ENCODE assay signal across 7 mouse cellular contexts in the genomic region with DNA sequence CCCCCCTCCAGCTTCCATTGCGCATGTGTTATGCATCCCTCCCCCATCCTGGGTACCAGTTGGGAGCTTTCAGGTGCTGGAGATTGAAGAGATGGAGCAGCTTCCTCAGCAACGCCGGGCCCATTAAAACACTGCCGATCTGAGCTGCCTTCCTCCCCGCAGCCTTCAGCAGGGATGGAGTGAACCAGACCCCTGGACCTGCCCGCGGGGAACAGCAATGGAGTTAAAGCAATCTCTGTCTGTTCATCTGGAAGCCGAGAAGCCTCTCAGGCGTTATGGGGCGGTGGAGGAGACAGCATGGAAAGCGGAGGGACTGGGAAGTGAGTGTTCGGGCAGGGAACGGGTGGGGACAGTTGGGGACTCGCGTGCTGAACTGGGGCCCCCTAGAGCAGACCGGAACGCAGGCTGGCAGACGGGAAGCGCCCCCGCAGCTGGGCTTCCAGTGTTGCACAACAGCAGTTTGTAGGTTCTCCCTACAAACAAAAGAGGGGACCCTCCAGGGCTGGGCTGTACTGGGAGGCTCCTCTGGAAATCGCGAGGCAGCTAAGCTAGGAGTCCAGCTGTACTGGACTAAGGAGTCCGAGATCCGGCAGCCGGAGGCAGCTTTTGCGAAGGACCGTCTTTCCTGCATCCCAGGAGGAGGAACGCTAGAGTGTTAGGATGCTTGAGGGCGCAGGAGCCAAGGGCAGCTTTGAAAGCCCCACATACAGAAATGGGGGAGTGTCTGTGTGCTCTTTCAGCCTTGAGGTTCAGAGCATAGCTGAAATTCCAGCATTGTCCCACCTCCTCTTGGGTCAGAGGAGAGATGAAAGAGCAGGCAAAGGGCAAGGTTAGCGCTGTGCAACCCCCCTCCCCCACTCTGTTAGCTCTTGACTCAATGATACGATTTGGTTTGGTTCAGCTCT. TPM values are rescaled to one million over a fixed set of nuclear protein-coding genes. Genes with fewer than 3 reads are reported as not detected.
DNase-seq lines count a peak whose midpoint lies in the region; ATAC-seq and TF ChIP-seq lines count a peak whose summit lies in the region.

TSS of gene 2900011O08Rik (plus strand) at position 31 of the 905 bp plus-strand sequence.
TSS of gene Ifitm7 (minus strand) at position 315 of the 905 bp plus-strand sequence.

- peak; percentile 80 for DNase-seq in ES-E14 (ENCODE audit: low read depth, low spot score)
- DNase-seq in brain, embryonic 14.5 days (ENCODE audit: low read depth), result peak; percentile 86
- DNase-seq in forebrain, embryonic 11.5 days (ENCODE audit: low spot score), result peak; percentile 72
- DNase-seq in left cerebral cortex, postnatal 4 days, result peak; percentile 33
- peak; percentile 53 for DNase-seq in neural tube, embryonic 10.5 days (ENCODE audit: extremely low spot score, low spot score)
- DNase-seq in c-Kit-positive CD71-positive TER-119-positive erythroid progenitor cells, embryonic 14.5 days (ENCODE audit: low spot score), result no peak

- H3K4me1 ChIP-seq in ES-E14 (ENCODE audit: control insufficient read depth in 2 of 2, insufficient read depth in 2 of 2, low read length in 2 of 2, poor library complexity in 1 of 2), result peaks cover 4 to 5% of the 10 kb centered on the region in 2 experiments; a peak in 2 of 4 replicates
- H3K4me1 ChIP-seq in forebrain, embryonic 11.5 days (replicated peaks; ENCODE audit: control insufficient read depth, insufficient read depth, low read length), result peaks cover 5% of the 10 kb centered on the region; the same call in 1 of the 2 replicates
- H3K4me1 ChIP-seq in intestine, embryonic 15.5 days (replicated peaks), result peaks cover 7% of the 10 kb centered on the region; the same call in 1 of the 2 replicates

- peak; percentile 79 for ATAC-seq in forebrain, embryonic 11.5 days (replicated peaks; ENCODE audit: low FRiP score)
- ATAC-seq in intestine, embryonic 15.5 days, result peak; percentile 55

- TF ChIP-seq CTCF in brain, embryonic 14.5 days (IDR thresholded peaks at IDR 0.05; ENCODE audit: borderline replicate concordance, extremely low read depth, insufficient read depth, insufficient read length), result no peak

- intact Hi-C loops in left cerebral cortex, postnatal 4 days (cut with DNase I), result no loop called here

- peaks cover 8% of the 10 kb centered on the region for H3K9me3 ChIP-seq in ES-E14 (ENCODE audit: control insufficient read depth, insufficient read depth, low read depth, low read length)
- no peaks in the 10 kb centered on the region for H3K9me3 ChIP-seq in forebrain, embryonic 11.5 days (ENCODE audit: control insufficient read depth, low read length)
- no peaks in the 10 kb centered on the region for H3K9me3 ChIP-seq in intestine, embryonic 15.5 days

- in situ Hi-C loops in ES-E14 (cut with MboI; ENCODE audit: low sequenced_read_pairs in 2 of 2, unreplicated experiment in 2 of 2), result no loop called here

- under 1% methylated on average over 31 of the region's 31 CpGs for WGBS in forebrain, embryonic 11.5 days
- WGBS in intestine, embryonic 15.5 days, result 2% methylated on average over 31 of the region's 31 CpGs

- peak within 1 kb of the TSS; percentile 74 to 75 for H3K4me3 ChIP-seq in ES-E14 (ENCODE audit: insufficient read depth in 1 of 2, low read depth in 1 of 2, low read length in 2 of 2, poor library complexity in 1 of 2, severe bottlenecking in 1 of 2)
- peak within 1 kb of the TSS; percentile 58 for H3K4me3 ChIP-seq in forebrain, embryonic 11.5 days (ENCODE audit: low read depth, low read length)
- H3K4me3 ChIP-seq in intestine, embryonic 15.5 days (replicated peaks), result peak within 1 kb of the TSS; percentile 39

- peak within 1 kb of the TSS; percentile 93 for H3K27ac ChIP-seq in ES-E14 (ENCODE audit: insufficient read depth, low read depth, low read length, poor library complexity, severe bottlenecking)
- H3K27ac ChIP-seq in forebrain, embryonic 11.5 days (ENCODE audit: low read depth, low read length), result peak within 1 kb of the TSS; percentile 66
- no peak within 1 kb of the TSS for H3K27ac ChIP-seq in intestine, embryonic 15.5 days

- H3K27me3 ChIP-seq in forebrain, embryonic 11.5 days (ENCODE audit: control insufficient read depth, insufficient read depth, low read length), result no peaks in the 10 kb centered on the region
- H3K27me3 ChIP-seq in intestine, embryonic 15.5 days (replicated peaks), result no peaks in the 10 kb centered on the region

- TF ChIP-seq POLR2A in brain, embryonic 14.5 days (IDR thresholded peaks at IDR 0.05; ENCODE audit: borderline replicate concordance, extremely low read depth, insufficient read depth, insufficient read length, poor library complexity, severe bottlenecking), result peak; percentile 28; the same call in 1 of the 2 replicates

- H3K4me2 ChIP-seq in forebrain, embryonic 11.5 days (ENCODE audit: low read depth, low read length, severe bottlenecking), result peak within 1 kb of the TSS; percentile 84
- peak within 1 kb of the TSS; percentile 91 for H3K4me2 ChIP-seq in intestine, embryonic 15.5 days (replicated peaks)

- peak within 1 kb of the TSS; percentile 79 for H3K9ac ChIP-seq in ES-E14 (ENCODE audit: insufficient read depth, low read depth, low read length, poor library complexity, severe bottlenecking)
- H3K9ac ChIP-seq in forebrain, embryonic 11.5 days (ENCODE audit: low read length), result peak within 1 kb of the TSS; percentile 82
- H3K9ac ChIP-seq in intestine, embryonic 15.5 days, result peak within 1 kb of the TSS; percentile 33

- peaks cover 4% of the 10 kb centered on the region; the same call in 1 of the 2 replicates for H3K36me3 ChIP-seq in ES-E14 (ENCODE audit: control insufficient read depth, insufficient read depth, low read length, poor library complexity, severe bottlenecking)
- H3K36me3 ChIP-seq in forebrain, embryonic 11.5 days (ENCODE audit: control insufficient read depth, insufficient read depth, low read length), result no peaks in the 10 kb centered on the region
- no peaks in the 10 kb centered on the region for H3K36me3 ChIP-seq in intestine, embryonic 15.5 days

TF ChIP-seq in ES-E14, 5 proteins besides CTCF, POLR2A, EP300 and RAD21:
- TF ChIP-seq CHD2 (IDR thresholded peaks at IDR 0.05; ENCODE audit: low read depth, low read length) (peak; percentile 71), MAFK (IDR thresholded peaks at IDR 0.05; ENCODE audit: insufficient read depth, low read depth, low read length) (no peak)

RNA-seq across cellular contexts. Expression of gene 2900011O08Rik, which starts in this region (rescaled TPM):
- 10.2 and 19.1 TPM in 2 replicates for total RNA-seq in ES-E14 (2012; rRNA removed)
- polyA plus RNA-seq in brain, embryonic 14.5 days (2012; rRNA removed), result 131 and 135 TPM in 2 replicates
- polyA plus RNA-seq in forebrain, embryonic 11.5 days (2014; fragmentation: Nextera tagmentation; extraction: Ambion mirVana), result 28.6 and 30.3 TPM in 2 replicates
- 2.1 TPM in 2 replicates for polyA plus RNA-seq in intestine, embryonic 15.5 days (2015; fragmentation: Nextera tagmentation; extraction: Ambion mirVana)
- total RNA-seq in left cerebral cortex, postnatal 4 days (2021), result 100 to 1,000 TPM; 246 to 247 TPM

RNA-seq across cellular contexts. Expression of gene Ifitm7, which starts in this region (rescaled TPM):
- total RNA-seq in ES-E14 (2012; rRNA removed), result 7.2 and 11.4 TPM in 2 replicates
- 1.4 and 1.6 TPM in 2 replicates for polyA plus RNA-seq in brain, embryonic 14.5 days (2012; rRNA removed)
- polyA plus RNA-seq in forebrain, embryonic 11.5 days (2014; fragmentation: Nextera tagmentation; extraction: Ambion mirVana), result 0.72 and 1.1 TPM in 2 replicates
- polyA plus RNA-seq in intestine, embryonic 15.5 days (2015; fragmentation: Nextera tagmentation; extraction: Ambion mirVana), result not detected in 2 replicates
- total RNA-seq in left cerebral cortex, postnatal 4 days (2021), result 1 to 10 TPM in 1 of 2 experiments, under 1 TPM in 1; 0.40 to 2.8 TPM

Comparison
In these comparisons a context has a peak if more than half of its experiments do, and no peak if none do; other contexts are left out.
1. RNA of gene 2900011O08Rik (total RNA-seq): 246 to 247 TPM in left cerebral cortex, postnatal 4 days; 10.2 to 19.1 TPM in ES-E14; every median in the first group is over 10 times any median in the second.
2. Peak in every context shown above with its lines, with median percentiles within 50 percentile points of each other: H3K4me3 ChIP-seq and H3K9ac ChIP-seq.